Mouse (Mus musculus) thymus, postnatal 25 days (tissue): ENCODE data around the gene Hal.
A peak's percentile ranks its signal among the peaks of the same experiment; 100 is the strongest.
"Not testable (repeated sequence)": the region's sequence is repeated elsewhere in the genome, so short reads cannot be mapped to it uniquely, and the experiment has no call there.

ENCODE experiments used
- DNase-seq: peaks from one replicate; pipeline ENCODE4 v3.0.0; 2022

The Hal gene

GRCm38 (mm10) chr10:93518186-93518585 lies 29.6 kb downstream of the Hal start:
- no peak for DNase-seq

- DNase-seq: no peak
Observed at GRCm38 (mm10) chr10:93518620-93519019, 30.1 kb downstream of the Hal start.

GRCm38 (mm10) chr10:93519159-93519558 lies 30.6 kb downstream of the Hal start:
- DNase-seq: no peak

- no peak for DNase-seq
Observed at GRCm38 (mm10) chr10:93519756-93520155, 31.2 kb downstream of the Hal start.

- no peak for DNase-seq
Observed at GRCm38 (mm10) chr10:93520994-93521393, 32.4 kb downstream of the Hal start.

- DNase-seq: no peak
Observed at GRCm38 (mm10) chr10:93525329-93525728, 36.8 kb downstream of the Hal start.

GRCm38 (mm10) chr10:93538287-93538686 lies 49.7 kb downstream of the Hal start:
- no peak for DNase-seq

- DNase-seq: no peak
Observed at GRCm38 (mm10) chr10:93538818-93539217, 50.2 kb downstream of the Hal start.

- peak; percentile 87 for DNase-seq
Observed at GRCm38 (mm10) chr10:93539775-93540430, 51.3 kb downstream of the Hal start, which contains the start of gene Amdhd1. Gene Amdhd1, minus strand, starts transcription at chr10:93540033.

GRCm38 (mm10) chr10:93540431-93541210 lies 52.1 kb downstream of the Hal start, which contains the start of gene Ccdc38:
Gene Ccdc38, plus strand, starts transcription at chr10:93540632.
- DNase-seq: peak; percentile 36

GRCm38 (mm10) chr10:93541585-93541984 lies 53.0 kb downstream of the Hal start:
- DNase-seq: no peak

GRCm38 (mm10) chr10:93542356-93542755 lies 53.8 kb downstream of the Hal start:
- no peak for DNase-seq

GRCm38 (mm10) chr10:93543176-93543575 lies 54.6 kb downstream of the Hal start:
- DNase-seq: no peak

- DNase-seq: no peak
Observed at GRCm38 (mm10) chr10:93544172-93544571, 55.6 kb downstream of the Hal start.

GRCm38 (mm10) chr10:93547741-93548270 lies 59.2 kb downstream of the Hal start:
- DNase-seq: no peak

GRCm38 (mm10) chr10:93548991-93549390 lies 60.4 kb downstream of the Hal start:
- peak; percentile 83 for DNase-seq

GRCm38 (mm10) chr10:93549821-93550220 lies 61.3 kb downstream of the Hal start:
- no peak for DNase-seq

- DNase-seq: no peak
Observed at GRCm38 (mm10) chr10:93552596-93552995, 64.0 kb downstream of the Hal start.

GRCm38 (mm10) chr10:93557971-93558370 lies 69.4 kb downstream of the Hal start:
- not testable (repeated sequence) for DNase-seq

GRCm38 (mm10) chr10:93559786-93560185 lies 71.2 kb downstream of the Hal start:
- DNase-seq: no peak

- DNase-seq: no peak
Observed at GRCm38 (mm10) chr10:93564518-93565090, 76.0 kb downstream of the Hal start.

- DNase-seq: no peak
Observed at GRCm38 (mm10) chr10:93567066-93567465, 78.5 kb downstream of the Hal start.

- DNase-seq: no peak
Observed at GRCm38 (mm10) chr10:93567841-93568566, 79.4 kb downstream of the Hal start.
